Mouse (Mus musculus) kidney, adult 2 months (tissue): ENCODE measurements around the gene Tmem54.

Experiments used
- CTCF ChIP-seq: fragments of 200-500 bp; conservative IDR thresholded peaks from 2 replicates; pipeline ENCODE4 v1.5.1; 2011; ENCODE audit warnings: low read depth, mild to moderate bottlenecking, control low read depth, low read length, moderate library complexity, mixed read lengths; ENCODE audit not compliant: insufficient read depth, insufficient read length
- POLR2A ChIP-seq: fragments of 200-500 bp; IDR thresholded peaks from one replicate; pipeline ENCODE4 v1.6.1; 2011; ENCODE audit warnings: low read depth, low read length, control low read depth

GRCm38 (mm10) chr4:129065688-129066236 lies 39.6 kb upstream of the Tmem54 start:
- TF ChIP-seq CTCF: no peak
- no peak for TF ChIP-seq POLR2A
